Mouse (Mus musculus) stomach, postnatal 0 days (tissue): ENCODE measurements around the gene Cenpt. TPM values are rescaled to one million over a fixed set of nuclear protein-coding genes. Genes with fewer than 3 reads are reported as not detected.

Experiments
- ATAC-seq: fragments of 200-750 bp; cut with Nextera tagmentation; 2 replicates; pipeline ENCODE4 v1.8.0; 2017; ENCODE audit not compliant: low FRiP score, low TSS enrichment
- DNase-seq: peaks from one replicate; pipeline ENCODE4 v3.0.0-alpha.2; 2016; ENCODE audit warnings: low spot score
- H3K27ac ChIP-seq: fragments of 300-500 bp; sonication (generic); replicated peaks from 2 replicates; pipeline ENCODE4 v1.5.1; 2014; ENCODE audit warnings: mild to moderate bottlenecking, control low read depth
- H3K27me3 ChIP-seq: fragments of 300-500 bp; sonication (generic); 2 replicates; pipeline ENCODE4 v1.6.1; 2014; ENCODE audit warnings: low read length; ENCODE audit not compliant: control insufficient read depth, insufficient read depth
- H3K36me3 ChIP-seq: fragments of 300-500 bp; sonication (generic); 2 replicates; pipeline ENCODE4 v1.6.1; 2014; ENCODE audit warnings: low read length, mixed read lengths; ENCODE audit not compliant: control insufficient read depth, insufficient read depth
- H3K4me1 ChIP-seq: fragments of 300-500 bp; sonication (generic); replicated peaks from 2 replicates; pipeline ENCODE4 v1.6.1; 2014; ENCODE audit warnings: antibody characterized with exemption; ENCODE audit not compliant: control insufficient read depth, insufficient read depth
- H3K4me2 ChIP-seq: fragments of 300-500 bp; sonication (generic); replicated peaks from 2 replicates; pipeline ENCODE4 v1.6.1; 2014; ENCODE audit warnings: low read depth, mild to moderate bottlenecking, control low read depth, moderate library complexity
- H3K4me3 ChIP-seq: fragments of 300-500 bp; sonication (generic); 2 replicates; pipeline ENCODE4 v1.5.1; 2014; ENCODE audit warnings: low read depth, low read length, control low read depth
- H3K9ac ChIP-seq: fragments of 300-500 bp; sonication (generic); 2 replicates; pipeline ENCODE4 v1.6.1; 2014; ENCODE audit warnings: mild to moderate bottlenecking, low read length, control low read depth, mixed read lengths
- H3K9me3 ChIP-seq: fragments of 300-500 bp; sonication (generic); 2 replicates; pipeline ENCODE4 v1.6.1; 2016; ENCODE audit warnings: low read length; ENCODE audit not compliant: control insufficient read depth
- CTCF ChIP-seq: IDR thresholded peaks from 2 replicates; pipeline ENCODE4 v1.5.1; 2016; ENCODE audit warnings: antibody characterized with exemption, low read depth, mild to moderate bottlenecking, moderate library complexity
- EP300 ChIP-seq: optimal IDR thresholded peaks from 2 replicates; pipeline ENCODE3; 2016; ENCODE audit warnings: antibody characterized with exemption
- WGBS: fragments of 180-500 bp; shearing (Covaris S2); extraction: QIAGEN DNeasy Blood & Tissue Kit; methylation state at CpG from one replicate; pipeline ENCODE4 v1.1.7; 2014; 5-methylcytosine and 5-hydroxymethylcytosine counted together
- polyA plus RNA-seq: library from polyadenylated mRNA; unstranded; fragments of >200 nt; fragmentation: Nextera tagmentation; extraction: Ambion mirVana; gene quantifications from 2 replicates; pipeline ENCODE4 v1.2.1, GENCODE M21; 2015

Cenpt gene
- polyA plus RNA-seq, 1 experiment from 2014 or later, result 15.1 TPM

GRCm38 (mm10) chr8:105892432-105892831, 39.4 kb upstream of the Cenpt start:
- Histone ChIP-seq H3K9ac (no peak overlapping the region), H3K4me2 (no peak overlapping the region), H3K4me3 (no peak overlapping the region), H3K27ac (no peak overlapping the region), H3K4me1 (no peaks in the 10 kb centered on the region), H3K9me3 (no peaks in the 10 kb centered on the region), H3K27me3 (no peaks in the 10 kb centered on the region), H3K36me3 (peaks cover 33% of the 10 kb centered on the region)
- whole genome bisulfite sequencing, result 87% methylated on average over 6 of the region's 6 CpGs
- TF ChIP-seq CTCF (peak; percentile 73), EP300 (no peak)
- DNase-seq (peak; percentile 30), ATAC-seq (no peak)

- no peak for ATAC-seq
- 92% methylated on average over 6 of the region's 6 CpGs for WGBS
Measured at GRCm38 (mm10) chr8:105890870-105891269, 37.8 kb upstream of the Cenpt start.

GRCm38 (mm10) chr8:105889756-105890465, 36.8 kb upstream of the Cenpt start:
- no peak for ATAC-seq
- DNase-seq, result no peak
- Histone ChIP-seq H3K27ac (no peak overlapping the region), H3K4me2 (no peak overlapping the region), H3K4me3 (no peak overlapping the region), H3K27me3 (no peaks in the 10 kb centered on the region), H3K4me1 (no peaks in the 10 kb centered on the region), H3K9ac (no peak overlapping the region), H3K9me3 (no peaks in the 10 kb centered on the region), H3K36me3 (peaks cover 54% of the 10 kb centered on the region)
- TF ChIP-seq EP300, result no peak
- no peak for TF ChIP-seq CTCF
- 94% methylated on average over 12 of the region's 12 CpGs for WGBS

More at GRCm38 (mm10) chr8:105890870-105891269, 37.8 kb upstream of the Cenpt start:
- Histone ChIP-seq H3K4me3 (no peak overlapping the region), H3K9ac (no peak overlapping the region), H3K9me3 (no peaks in the 10 kb centered on the region), H3K27me3 (no peaks in the 10 kb centered on the region), H3K36me3 (peaks cover 47% of the 10 kb centered on the region), H3K4me1 (no peaks in the 10 kb centered on the region), H3K27ac (no peak overlapping the region), H3K4me2 (no peak overlapping the region)
- no peak for TF ChIP-seq CTCF
- DNase-seq, result no peak

- Histone ChIP-seq H3K36me3 (peaks cover 19% of the 10 kb centered on the region), H3K9ac (peak within 1 kb of the TSS; percentile 86), H3K27ac (peak within 1 kb of the TSS; percentile 73; the same call in 1 of the 2 replicates), H3K4me3 (peak within 1 kb of the TSS; percentile 80), H3K4me2 (peak within 1 kb of the TSS; percentile 56), H3K4me1 (no peaks in the 10 kb centered on the region), H3K27me3 (no peaks in the 10 kb centered on the region), H3K9me3 (no peaks in the 10 kb centered on the region)
- ATAC-seq (peak; percentile 92), DNase-seq (peak; percentile 88)
- WGBS, result under 1% methylated on average over 45 of the region's 45 CpGs
- TF ChIP-seq EP300 (no peak), CTCF (no peak)
Measured at GRCm38 (mm10) chr8:105880754-105881520, 27.9 kb upstream of the Cenpt start, which contains the start of gene Edc4. TSS of gene Edc4 (plus strand) at chr8:105880881.

GRCm38 (mm10) chr8:105874301-105874700, 21.2 kb upstream of the Cenpt start:
- no peak overlapping the region for H3K4me2 ChIP-seq
- H3K9me3 ChIP-seq, result no peaks in the 10 kb centered on the region
- H3K27ac ChIP-seq, result no peak overlapping the region; the same call in 1 of the 2 replicates
- H3K36me3 ChIP-seq, result peaks cover 13% of the 10 kb centered on the region
- no peak for DNase-seq
- H3K4me3 ChIP-seq, result no peak overlapping the region
- TF ChIP-seq EP300, result no peak
- no peak for TF ChIP-seq CTCF
- H3K9ac ChIP-seq, result no peak overlapping the region
- no peaks in the 10 kb centered on the region for H3K27me3 ChIP-seq
- 69% methylated on average over 6 of the region's 6 CpGs for WGBS
- ATAC-seq, result peak; percentile 38; the same call in 1 of the 2 replicates
- no peaks in the 10 kb centered on the region; the same call in 1 of the 2 replicates for H3K4me1 ChIP-seq
